Mouse (Mus musculus) heart, postnatal 0 days (tissue): ENCODE data around the gene 1700056E22Rik. TPM values are rescaled to one million over a fixed set of nuclear protein-coding genes. Genes with fewer than 3 reads are reported as not detected.

Experiments
- ATAC-seq: fragments of 200-750 bp; cut with Nextera tagmentation; 2 replicates; pipeline ENCODE4 v1.8.0; 2017; ENCODE audit warnings: low read depth, moderate number of reproducible peaks, moderate library complexity; ENCODE audit not compliant: insufficient read depth
- DNase-seq: peaks from one replicate; pipeline ENCODE4 v3.0.0-alpha.2; 2016; ENCODE audit warnings: low spot score
- H3K27ac ChIP-seq: fragments of 300-500 bp; sonication (generic); 2 replicates; pipeline ENCODE4 v1.5.1; 2014; ENCODE audit warnings: low read depth, mild to moderate bottlenecking
- H3K27me3 ChIP-seq: fragments of 300-500 bp; sonication (generic); 2 replicates; pipeline ENCODE4 v1.6.1; 2014; ENCODE audit warnings: low read length, mixed read lengths; ENCODE audit not compliant: control insufficient read depth, insufficient read depth
- H3K36me3 ChIP-seq: fragments of 300-500 bp; sonication (generic); replicated peaks from 2 replicates; pipeline ENCODE4 v1.6.1; 2014; ENCODE audit warnings: low read length, mixed read lengths; ENCODE audit not compliant: control insufficient read depth, insufficient read depth
- H3K4me1 ChIP-seq: fragments of 300-500 bp; sonication (generic); 2 replicates; pipeline ENCODE4 v1.6.1; 2014; ENCODE audit warnings: antibody characterized with exemption; ENCODE audit not compliant: control insufficient read depth, insufficient read depth
- H3K4me2 ChIP-seq: fragments of 300-500 bp; sonication (generic); 2 replicates; pipeline ENCODE4 v1.6.1; 2014; ENCODE audit warnings: low read depth, mild to moderate bottlenecking, low read length, moderate library complexity
- H3K4me3 ChIP-seq: fragments of 300-500 bp; sonication (generic); 2 replicates; pipeline ENCODE4 v1.5.1; 2014; ENCODE audit warnings: low read depth, low read length
- H3K9ac ChIP-seq: fragments of 300-500 bp; sonication (generic); replicated peaks from 2 replicates; pipeline ENCODE4 v1.6.1; 2014; ENCODE audit warnings: low read depth, low read length, mixed read lengths
- H3K9me3 ChIP-seq: fragments of 300-500 bp; sonication (generic); replicated peaks from 2 replicates; pipeline ENCODE4 v1.6.1; 2016; ENCODE audit warnings: low read length; ENCODE audit not compliant: control insufficient read depth
- CTCF ChIP-seq: IDR thresholded peaks from 2 replicates; pipeline ENCODE4 v1.5.1; 2016; ENCODE audit warnings: antibody characterized with exemption, control low read depth, low read depth
- EP300 ChIP-seq: IDR thresholded peaks from 2 replicates; pipeline ENCODE4 v1.6.1; 2016; ENCODE audit warnings: antibody characterized with exemption, low read depth
- WGBS: fragments of 180-500 bp; shearing (Covaris S2); extraction: QIAGEN DNeasy Blood & Tissue Kit; methylation state at CpG from one replicate; pipeline ENCODE4 v1.1.7; 2014; 5-methylcytosine and 5-hydroxymethylcytosine counted together
- polyA plus RNA-seq: library from polyadenylated mRNA; unstranded; fragments of >200 nt; fragmentation: Nextera tagmentation; extraction: Ambion mirVana; gene quantifications from 2 replicates; pipeline ENCODE4 v1.2.1, GENCODE M21; 2015
- total RNA-seq: library from RNA; depleted of rRNA; stranded (reverse); fragments of >200 nt; gene quantifications from 2 replicates; pipeline ENCODE4 v1.2.3, GENCODE M21; 2014; ENCODE audit warnings: low replicate concordance

The 1700056E22Rik gene
- total and polyA plus RNA-seq, 2 experiments from 2014 or later = 2.2 TPM; not detected in 1

DNA sequence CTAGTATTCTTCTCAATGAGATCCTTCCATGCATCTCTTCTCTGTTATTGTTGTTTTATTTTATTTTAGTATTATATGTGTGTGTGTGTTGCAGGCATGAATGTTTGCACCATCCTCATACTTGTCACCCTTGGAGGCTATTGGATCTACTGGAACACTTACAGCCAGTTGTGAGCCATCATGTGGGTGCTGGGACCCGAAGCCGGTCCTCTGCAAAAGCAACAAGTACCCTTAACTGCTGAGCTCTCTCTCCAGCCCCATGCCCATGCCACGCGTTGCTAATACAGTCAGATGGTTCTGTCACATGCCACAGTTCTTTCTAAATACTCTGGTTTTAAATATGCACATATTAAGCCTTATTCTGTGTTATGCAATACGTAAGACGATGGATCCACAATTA lies 22.8 kb downstream of the 1700056E22Rik start:
- Histone ChIP-seq H3K4me3 (no peak overlapping the region), H3K4me1 (no peaks in the 10 kb centered on the region), H3K4me2 (no peak overlapping the region), H3K36me3 (no peaks in the 10 kb centered on the region), H3K9me3 (no peaks in the 10 kb centered on the region), H3K27ac (no peak overlapping the region), H3K9ac (no peak overlapping the region), H3K27me3 (no peaks in the 10 kb centered on the region)
- ATAC-seq (no peak), DNase-seq (no peak)
- TF ChIP-seq EP300 (no peak), CTCF (no peak)
- 92% methylated on average over 6 of the region's 6 CpGs for WGBS

DNA sequence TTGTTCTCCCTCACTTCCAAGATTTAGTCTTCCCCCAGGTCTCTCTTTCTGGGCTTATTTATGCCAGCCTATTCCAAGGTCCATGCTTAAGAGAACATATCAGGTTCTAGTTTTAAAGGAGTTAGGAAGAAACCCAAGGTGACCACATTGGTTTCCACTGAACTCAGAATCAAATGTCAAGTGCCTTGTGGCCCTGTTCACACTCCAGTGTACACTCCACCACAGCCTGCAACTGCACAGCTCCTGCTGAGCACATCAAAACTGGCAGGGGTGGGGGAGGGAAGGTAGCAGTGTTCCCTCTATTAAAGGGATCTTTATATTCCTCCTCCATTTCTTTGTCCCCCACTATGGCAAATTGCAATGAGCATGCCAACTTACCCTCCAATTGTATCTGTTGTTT lies 28.0 kb downstream of the 1700056E22Rik start:
- no peak for ATAC-seq
- Histone ChIP-seq H3K27ac (no peak overlapping the region; the same call in 1 of the 2 replicates), H3K36me3 (no peaks in the 10 kb centered on the region)

DNA sequence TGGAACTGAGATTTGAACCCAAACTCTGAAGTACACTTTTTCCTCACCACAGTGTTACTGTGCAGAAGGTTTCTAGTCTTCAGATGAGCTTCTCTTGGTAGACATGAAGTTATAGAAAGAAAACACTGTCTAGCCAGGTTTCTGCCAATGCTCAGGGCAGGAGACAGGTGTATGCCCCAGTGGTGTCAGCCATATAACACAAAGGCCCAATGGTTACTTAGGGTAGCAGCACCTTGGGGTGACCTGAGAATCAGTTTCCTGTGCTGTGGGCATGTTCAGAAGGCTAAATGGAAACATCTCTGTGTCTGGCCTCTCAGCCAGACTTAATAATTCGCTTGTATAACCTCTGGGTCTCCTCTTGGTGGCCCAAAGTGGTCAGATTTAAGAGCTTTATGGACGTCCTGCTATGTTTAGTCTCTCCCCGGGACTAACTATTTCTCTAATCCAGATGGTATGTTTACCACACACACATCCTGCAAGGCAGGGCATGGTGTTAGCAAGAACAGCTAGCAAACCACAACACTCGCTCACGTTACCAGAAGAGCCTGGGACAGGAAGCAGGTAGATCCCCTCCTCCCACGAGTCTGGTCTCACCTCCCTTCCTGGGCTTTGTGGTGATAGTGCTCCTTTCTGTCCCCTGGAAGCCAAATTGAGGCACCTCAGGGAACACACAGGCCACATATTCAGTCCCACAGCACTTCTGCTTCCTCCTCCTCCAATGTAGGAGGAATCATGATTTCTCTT lies 28.6 kb downstream of the 1700056E22Rik start:
- no peak for DNase-seq
- Histone ChIP-seq H3K4me1 (no peaks in the 10 kb centered on the region), H3K4me2 (no peak overlapping the region)

More for the DNA sequence above, 28.0 kb downstream of the 1700056E22Rik start:
- Histone ChIP-seq H3K4me2 (no peak overlapping the region), H3K27me3 (no peaks in the 10 kb centered on the region), H3K9ac (no peak overlapping the region), H3K9me3 (no peaks in the 10 kb centered on the region), H3K4me3 (no peak overlapping the region), H3K4me1 (no peaks in the 10 kb centered on the region)
- TF ChIP-seq CTCF = no peak
- TF ChIP-seq EP300 = no peak
- DNase-seq = no peak

DNA sequence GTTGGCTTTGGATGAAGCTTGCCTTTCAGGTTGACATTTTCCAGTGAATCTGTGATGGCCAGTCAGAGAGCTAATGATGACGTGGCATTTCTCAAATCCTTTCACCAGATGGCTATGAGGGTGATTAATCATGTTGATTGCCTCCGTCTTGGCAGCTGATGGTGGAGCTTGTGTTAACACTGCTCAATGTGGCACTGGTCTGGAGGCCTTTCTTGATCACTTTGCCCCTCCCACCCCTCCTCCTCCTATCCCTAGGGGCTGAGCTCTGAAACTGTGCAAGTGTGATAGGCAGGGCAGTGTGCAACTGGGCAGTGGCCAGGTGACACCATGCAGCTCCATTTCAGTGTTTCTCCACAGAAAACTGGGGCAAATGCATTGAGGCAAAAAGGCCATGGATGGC lies 29.8 kb downstream of the 1700056E22Rik start:
- no peaks in the 10 kb centered on the region for H3K36me3 ChIP-seq
- 50% methylated on average over 2 of the region's 2 CpGs for WGBS
- H3K9ac ChIP-seq = no peak overlapping the region
- H3K4me3 ChIP-seq = no peak overlapping the region
- H3K9me3 ChIP-seq = no peaks in the 10 kb centered on the region
- ATAC-seq = no peak
- DNase-seq = no peak
- no peaks in the 10 kb centered on the region for H3K27me3 ChIP-seq
- no peak overlapping the region for H3K27ac ChIP-seq
- TF ChIP-seq EP300 (no peak), CTCF (no peak)
- H3K4me1 ChIP-seq = no peaks in the 10 kb centered on the region
- H3K4me2 ChIP-seq = no peak overlapping the region

More for the DNA sequence above, 28.6 kb downstream of the 1700056E22Rik start:
- Histone ChIP-seq H3K36me3 (no peaks in the 10 kb centered on the region), H3K27me3 (no peaks in the 10 kb centered on the region), H3K4me3 (no peak overlapping the region), H3K9me3 (no peaks in the 10 kb centered on the region), H3K9ac (no peak overlapping the region), H3K27ac (peak overlapping the region; percentile 47; the same call in 1 of the 2 replicates)
- no peak for TF ChIP-seq EP300
- no peak for TF ChIP-seq CTCF
- 73% methylated on average over 6 of the region's 6 CpGs for WGBS
- no peak for ATAC-seq

DNA sequence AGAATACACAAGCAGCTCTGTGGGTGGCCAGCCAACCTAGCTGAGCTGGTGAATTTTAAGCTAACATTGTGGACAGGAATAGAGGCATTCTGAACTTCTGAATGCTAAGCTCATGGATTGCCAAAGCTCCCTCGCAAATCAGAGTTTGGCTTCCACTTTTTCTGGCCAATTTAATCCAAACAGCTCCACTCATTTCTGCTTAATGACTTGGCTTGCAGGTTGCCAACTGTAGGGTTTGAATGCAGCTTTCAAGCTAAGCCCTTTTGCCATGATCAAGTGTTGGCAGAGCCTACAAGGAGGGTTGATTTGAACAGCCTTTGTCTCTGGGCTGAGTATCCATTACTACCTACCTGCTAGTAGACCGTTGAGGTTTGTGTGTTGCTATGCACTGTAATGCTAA lies 31.6 kb downstream of the 1700056E22Rik start:
- Histone ChIP-seq H3K4me1 (no peaks in the 10 kb centered on the region), H3K36me3 (no peaks in the 10 kb centered on the region), H3K9ac (no peak overlapping the region), H3K27ac (no peak overlapping the region), H3K9me3 (no peaks in the 10 kb centered on the region), H3K27me3 (no peaks in the 10 kb centered on the region), H3K4me3 (no peak overlapping the region), H3K4me2 (no peak overlapping the region)
- TF ChIP-seq CTCF (no peak), EP300 (no peak)
- no peak for ATAC-seq
- WGBS = 79% methylated on average over 2 of the region's 2 CpGs
- DNase-seq = no peak

DNA sequence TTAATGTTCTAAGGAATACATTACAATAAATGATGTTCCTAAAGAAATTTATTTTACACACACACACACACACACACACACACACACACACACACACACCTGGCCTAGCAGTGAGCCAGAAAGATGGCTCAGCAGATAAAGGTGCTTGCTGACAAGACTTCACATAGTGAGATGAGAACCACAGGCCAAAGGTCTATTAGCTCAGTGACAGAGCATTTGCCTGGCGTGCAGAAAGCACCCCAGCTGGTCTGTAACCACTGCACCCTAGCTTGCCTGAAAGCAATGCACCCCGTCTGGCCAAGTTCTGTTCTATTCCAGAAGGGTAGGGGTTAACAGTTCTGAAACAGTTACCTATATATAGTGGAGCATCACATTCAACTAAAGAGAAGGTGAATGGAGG lies 36.9 kb downstream of the 1700056E22Rik start:
- Histone ChIP-seq H3K9me3 (no peaks in the 10 kb centered on the region), H3K36me3 (no peaks in the 10 kb centered on the region), H3K9ac (no peak overlapping the region), H3K27me3 (no peaks in the 10 kb centered on the region), H3K4me1 (no peaks in the 10 kb centered on the region), H3K27ac (no peak overlapping the region), H3K4me3 (no peak overlapping the region), H3K4me2 (no peak overlapping the region)
- TF ChIP-seq CTCF (no peak), EP300 (no peak)
- ATAC-seq (no peak), DNase-seq (no peak)
- WGBS = 67% methylated on average over 2 of the region's 2 CpGs
